Mouse (Mus musculus) C2C12 (cell line): ENCODE measurements around the gene Nol10.

Source experiments
- CEBPB ChIP-seq: IDR thresholded peaks from one replicate; pipeline ENCODE4 v1.6.1; 2011; ENCODE audit warnings: low read depth, mild to moderate bottlenecking, control low read depth, moderate library complexity
- CTCF ChIP-seq: IDR thresholded peaks from one replicate; pipeline ENCODE4 v1.5.1; 2011; ENCODE audit not compliant: control insufficient read depth, insufficient read depth, insufficient read length
- FOSL1 ChIP-seq: IDR thresholded peaks from one replicate; pipeline ENCODE4 v1.8.0; 2011; ENCODE audit warnings: mild to moderate bottlenecking, low read length; ENCODE audit not compliant: poor library complexity, insufficient read depth, severe bottlenecking
- MAX ChIP-seq: IDR thresholded peaks from one replicate; pipeline ENCODE4 v1.6.1; 2011; ENCODE audit warnings: mild to moderate bottlenecking, control low read depth
- MYOD1 ChIP-seq: IDR thresholded peaks from one replicate; pipeline ENCODE4 v1.6.1; 2011; ENCODE audit warnings: low read depth; ENCODE audit not compliant: control insufficient read depth, insufficient read length

- TF ChIP-seq CTCF, result no peak
- no peak for TF ChIP-seq CEBPB
- TF ChIP-seq MYOD1, result no peak
- TF ChIP-seq MAX, result no peak
- TF ChIP-seq FOSL1, result no peak
Measured at GRCm38 (mm10) chr12:17478196-17478595, 129.9 kb downstream of the Nol10 start.
